Mouse (Mus musculus) leukemia stem cell, adult 10-12 weeks (primary cell): ENCODE results near the gene Cog7. TPM values are rescaled to one million over a fixed set of nuclear protein-coding genes. Genes with fewer than 3 reads are reported as not detected.

Source experiments
- polyA plus RNA-seq: library from polyadenylated mRNA; stranded (reverse); fragments of >175 nt; gene quantifications from 2 replicates; pipeline ENCODE4 v1.2.3, GENCODE M21; 2012; ENCODE audit warnings: low replicate concordance

Gene Cog7
- polyA plus RNA-seq = 5.0 and 6.4 TPM in 2 replicates

DNA sequence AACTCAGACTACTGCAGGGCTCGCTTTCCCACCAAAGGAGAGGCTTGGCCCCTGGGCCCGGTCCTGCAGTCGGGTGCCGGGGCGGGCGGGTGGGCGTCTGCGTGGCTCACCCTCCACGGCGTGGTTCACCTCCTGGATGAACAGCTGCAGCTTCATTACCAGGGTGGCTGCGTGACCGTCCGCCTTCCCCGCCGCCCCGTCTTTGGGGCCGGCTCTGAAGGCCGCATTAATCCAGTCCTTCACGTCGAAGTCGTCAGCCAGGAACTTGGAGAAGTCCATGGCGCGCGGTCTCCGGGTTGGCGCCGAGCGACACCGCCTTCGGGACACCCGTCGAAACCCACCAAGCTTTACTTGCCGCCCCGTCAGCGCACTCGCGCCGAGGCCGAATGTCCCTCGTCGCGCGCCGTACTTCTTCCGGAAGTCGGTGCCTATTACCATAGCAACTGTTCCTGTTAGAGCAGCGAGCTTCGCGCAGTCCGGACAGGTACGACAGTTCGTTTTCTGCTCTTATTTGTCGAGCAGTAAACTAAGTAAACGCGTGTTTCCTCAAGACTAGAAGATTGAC, at the start of gene Cog7:
Gene Cog7 (minus strand): TSS at position 405 of the 565 bp plus-strand sequence.

DNA sequence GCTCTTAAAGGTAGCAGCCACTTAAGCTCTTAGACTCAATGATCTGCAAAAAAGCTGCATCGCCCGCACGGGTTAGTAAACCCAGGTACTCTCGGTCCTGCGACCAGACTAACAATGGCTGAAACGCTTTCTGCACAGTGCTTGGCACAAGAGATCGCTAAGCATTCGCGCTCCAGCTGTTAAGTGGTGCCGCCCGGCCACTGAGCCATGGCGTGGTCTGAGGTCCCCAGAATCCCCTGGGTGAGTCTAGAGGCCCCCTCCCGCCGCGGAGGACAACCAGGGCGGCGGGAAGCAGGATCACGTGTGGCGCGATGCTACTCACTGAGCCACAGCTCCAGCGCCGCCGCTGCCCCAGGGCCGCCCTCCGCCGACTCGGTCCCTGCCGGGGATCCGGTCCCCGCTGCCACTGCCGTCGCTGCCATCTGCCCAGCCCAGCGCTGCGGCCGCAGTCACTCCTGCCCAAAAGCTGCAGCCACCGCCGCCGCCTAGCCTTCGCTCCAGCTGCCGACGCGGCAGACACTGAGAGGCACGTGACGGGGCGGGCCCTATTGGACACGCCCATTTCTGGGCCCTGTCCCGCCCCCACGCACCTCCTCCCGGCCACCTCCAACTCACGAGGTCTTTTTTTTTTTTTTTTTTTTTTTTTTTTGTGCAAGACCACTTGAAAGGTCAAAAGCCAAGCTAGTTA, 39.3 kb upstream of the Cog7 start, which contains the start of gene Gga2:
Gene Gga2 (minus strand): TSS at position 556 of the 688 bp plus-strand sequence.

DNA sequence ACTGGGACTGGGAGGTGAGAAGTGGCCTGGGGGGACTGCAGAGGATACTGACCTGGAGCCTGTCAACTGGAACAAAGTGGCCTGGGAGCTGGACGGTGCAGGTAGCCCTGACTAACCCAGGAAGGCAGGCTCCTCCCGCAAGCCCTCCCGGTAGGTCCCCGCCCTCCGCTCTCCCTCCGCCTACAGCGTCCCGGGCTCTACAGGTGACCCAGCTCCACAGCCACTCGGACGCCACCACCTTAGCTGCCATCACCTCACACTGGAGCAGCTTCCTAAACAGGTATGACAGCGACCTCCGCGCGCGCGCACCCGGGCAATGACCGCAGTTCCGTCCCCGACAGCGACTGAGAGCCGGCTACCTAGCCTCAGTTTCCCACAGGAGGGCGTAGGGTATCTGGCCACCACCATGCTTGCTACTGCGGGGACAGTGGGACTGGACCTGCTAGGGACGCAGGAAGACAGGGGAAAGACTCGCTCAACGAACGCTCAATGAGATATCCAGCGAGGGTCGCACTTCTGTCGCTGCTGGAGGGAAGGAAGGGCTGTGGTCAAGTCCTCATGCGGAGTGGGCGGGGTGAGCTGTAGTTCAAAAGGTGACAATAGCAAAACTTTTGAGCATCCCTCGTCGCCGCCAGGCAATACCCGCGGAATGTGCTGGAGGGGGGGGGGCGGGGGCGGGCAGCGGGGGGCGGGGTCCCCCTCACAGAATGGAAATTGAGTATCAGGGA, 116.5 kb downstream of the Cog7 start, which contains the start of gene Scnn1b:
Gene Scnn1b (plus strand): TSS at position 181 of the 728 bp plus-strand sequence.

Other genes with a start within 250 kb of the Cog7 start
- not detected in 2 replicates for gene Scnn1g, start 247.2 kb downstream of the Cog7 start, polyA plus RNA-seq
- 0.19 TPM in 1 of 2 replicates, not detected in the other for gene Scnn1b, start 116.7 kb downstream of the Cog7 start, polyA plus RNA-seq
- gene Gga2, start 39.5 kb upstream of the Cog7 start, polyA plus RNA-seq = 71.3 and 115 TPM in 2 replicates
- 19.6 and 43.1 TPM in 2 replicates for gene Ubfd1, start 85.5 kb upstream of the Cog7 start, polyA plus RNA-seq
- gene Ears2, start 85.6 kb upstream of the Cog7 start, polyA plus RNA-seq = 8.2 and 12.2 TPM in 2 replicates
- gene Ndufab1, start 120.2 kb upstream of the Cog7 start, polyA plus RNA-seq = 807 and 1,445 TPM in 2 replicates
- 1.7 and 2.3 TPM in 2 replicates for gene Palb2, start 151.3 kb upstream of the Cog7 start, polyA plus RNA-seq
- 4.3 TPM in 2 replicates for gene Dctn5, start 151.3 kb upstream of the Cog7 start, polyA plus RNA-seq
- gene Plk1, start 177.7 kb upstream of the Cog7 start, polyA plus RNA-seq = 91.3 and 152 TPM in 2 replicates
- gene Ern2, start 204.5 kb upstream of the Cog7 start, polyA plus RNA-seq = not detected in 2 replicates
- gene Chp2, start 237.8 kb upstream of the Cog7 start, polyA plus RNA-seq = 0.24 TPM in 2 replicates